11 mouse cellular contexts compared by ENCODE assay signal in genomic region chr14:123143489-123144046, GRCm38 (mm10).
DNase-seq lines count a peak whose midpoint lies in the region; ATAC-seq and TF ChIP-seq lines count a peak whose summit lies in the region.
"Had no signal": no experiment of that assay in that cellular context is flagged by ENCODE, and none has a peak within 500 bp of the region (broad histone marks: within the 10 kb centered on the region; RNA-seq: fewer than 3 reads in every experiment).

No protein-coding gene starts in this region.

- H3K27me3 ChIP-seq in heart, embryonic 16.5 days (ENCODE audit: control insufficient read depth, insufficient read depth, low read length): no peaks in the 10 kb centered on the region
- H3K27me3 ChIP-seq in cerebellum, adult 2 months (ENCODE audit: control insufficient read depth, insufficient read depth, low read length): no peaks in the 10 kb centered on the region
- H3K27me3 ChIP-seq: hindbrain, embryonic 15.5 days had no signal

- H3K9me3 ChIP-seq in heart, embryonic 16.5 days (replicated peaks; ENCODE audit: control insufficient read depth, low read length): no peaks in the 10 kb centered on the region
- H3K9me3 ChIP-seq: hindbrain, embryonic 15.5 days had no signal

- no peak for TF ChIP-seq CTCF in cerebellum, adult 2 months (IDR thresholded peaks at IDR 0.05; ENCODE audit: borderline replicate concordance, insufficient read depth, low read depth, low read length)

- H3K9ac ChIP-seq in heart, embryonic 16.5 days (ENCODE audit: low read length): no peak overlapping the region
- H3K9ac ChIP-seq: hindbrain, embryonic 15.5 days had no signal

- peak; percentile 7 for DNase-seq in cerebellum, adult 11 months
- no peak for DNase-seq in heart, adult 8-10 months (ENCODE audit: low spot score)
- peak; percentile 15 to 56 for DNase-seq in cerebellum, adult 2 months
- peak; percentile 2 to 47 for DNase-seq in left cerebral cortex, adult 8-10 months (ENCODE audit: low spot score in 2 of 2)
- DNase-seq in urinary bladder, postnatal 36 days (ENCODE audit: low spot score in 2 of 2): no peak
- DNase-seq: heart, adult 2 months; kidney, adult 8-10 months had no signal

- H3K4me1 ChIP-seq in heart, embryonic 16.5 days (ENCODE audit: control insufficient read depth, insufficient read depth, low read length): peaks cover 5% of the 10 kb centered on the region
- H3K4me1 ChIP-seq in cerebellum, adult 2 months (ENCODE audit: control insufficient read depth, insufficient read depth, low read length): no peaks in the 10 kb centered on the region; the same call in 1 of the 2 replicates

- WGBS in heart, embryonic 16.5 days: 43% methylated on average over 5 of the region's 5 CpGs
- 26% methylated on average over 5 of the region's 5 CpGs for WGBS in cerebellum, adult 2 months

- no peak overlapping the region for H3K27ac ChIP-seq in heart, embryonic 16.5 days (ENCODE audit: low read length)
- no peak overlapping the region for H3K27ac ChIP-seq in cerebellum, adult 2 months (ENCODE audit: insufficient read depth, low read length)
- H3K27ac ChIP-seq: heart, adult 2 months; hindbrain, embryonic 15.5 days had no signal

- peak overlapping the region; percentile 18; the same call in 1 of the 2 replicates for H3K4me2 ChIP-seq in heart, embryonic 16.5 days (ENCODE audit: low read depth, low read length)
- H3K4me2 ChIP-seq: hindbrain, embryonic 15.5 days had no signal

- no peak for TF ChIP-seq POLR2A in cerebellum, adult 2 months (IDR thresholded peaks at IDR 0.05; ENCODE audit: borderline replicate concordance, insufficient read depth, low read length)

- no peaks in the 10 kb centered on the region for H3K36me3 ChIP-seq in heart, embryonic 16.5 days (ENCODE audit: control insufficient read depth, insufficient read depth)
- H3K36me3 ChIP-seq: hindbrain, embryonic 15.5 days had no signal

- ATAC-seq in cerebellum, adult (ENCODE audit: insufficient number of reproducible peaks, low FRiP score, low TSS enrichment): no peak
- no peak for ATAC-seq in heart, embryonic 16.5 days (replicated peaks; ENCODE audit: extremely low read depth, insufficient read depth, low FRiP score)
- ATAC-seq in erythroid progenitor cell, adult 5-6 weeks (replicated peaks; ENCODE audit: low FRiP score, poor library complexity, severe bottlenecking): no peak

- H3K4me3 ChIP-seq in heart, embryonic 16.5 days (ENCODE audit: low read length): no peak overlapping the region
- no peak overlapping the region for H3K4me3 ChIP-seq in cerebellum, adult 2 months (replicated peaks; ENCODE audit: insufficient read depth, low read depth, low read length)
- H3K4me3 ChIP-seq: heart, adult 2 months; hindbrain, embryonic 15.5 days had no signal

Comparison
In these comparisons a context has a peak if more than half of its experiments do, and no peak if none do; other contexts are left out.
1. DNase-seq: peak in cerebellum, adult 11 months (single experiment), cerebellum, adult 2 months (2 of 2) and left cerebral cortex, adult 8-10 months (2 of 2); none in heart, adult 8-10 months (single experiment) and urinary bladder, postnatal 36 days (0 of 2).